Mouse (Mus musculus) ES-Bruce4 (cell line): Measurements from ENCODE around the gene Ssna1.

Experiments
- CTCF ChIP-seq: IDR thresholded peaks from one replicate; pipeline ENCODE4 v1.8.1; 2011; ENCODE audit warnings: low read depth, low read length
- EP300 ChIP-seq: IDR thresholded peaks from 2 replicates; pipeline ENCODE4 v1.6.1; 2011; ENCODE audit warnings: low read depth, low read length; ENCODE audit not compliant: insufficient read depth

GRCm38 (mm10) chr2:25298046-25298445, 25.8 kb upstream of the Ssna1 start:
- no peak for TF ChIP-seq CTCF
- no peak for TF ChIP-seq EP300
